ENCODE assay signal across 9 mouse cellular contexts in genomic region chr5:100911502-100912097, GRCm38 (mm10).
A peak's percentile ranks its signal among the peaks of the same experiment; 100 is the strongest.
DNase-seq lines count a peak whose midpoint lies in the region; ATAC-seq and TF ChIP-seq lines count a peak whose summit lies in the region.
"Had no signal": no experiment of that assay in that cellular context is flagged by ENCODE, and none has a peak within 500 bp of the region (broad histone marks: within the 10 kb centered on the region; RNA-seq: fewer than 3 reads in every experiment).

No protein-coding gene starts in this region.

- TF ChIP-seq CTCF in liver, adult 2 months (IDR thresholded peaks at IDR 0.05; ENCODE audit: low read depth, low read length), result peak; percentile 21; the same call in 1 of the 2 replicates
- peak; percentile 76 to 85 for TF ChIP-seq CTCF in CH12.LX (conservative IDR thresholded peaks at IDR 0.05 in 1 of 2, IDR thresholded peaks at IDR 0.05 in 1 of 2; ENCODE audit: low read depth in 2 of 2, low read length in 2 of 2)

- H3K4me2 ChIP-seq in CH12.LX (ENCODE audit: insufficient read depth, low read depth, poor library complexity, severe bottlenecking), result peak overlapping the region; percentile 81

- no peaks in the 10 kb centered on the region for H3K9me3 ChIP-seq in CH12.LX (replicated peaks; ENCODE audit: low read length)

- no peak overlapping the region for H3K4me3 ChIP-seq in liver, adult 2 months (ENCODE audit: insufficient read depth, low read depth, low read length)
- H3K4me3 ChIP-seq in CH12.LX (replicated peaks in 1 of 3; ENCODE audit: low read depth in 2 of 3, low read length in 2 of 3, poor library complexity in 1 of 3), result no peak overlapping the region

- no peak for TF ChIP-seq EP300 in CH12.LX (IDR thresholded peaks at IDR 0.05; ENCODE audit: low read length)

- H3K9ac ChIP-seq in liver, adult 2 months (ENCODE audit: low read depth, low read length), result no peak overlapping the region
- H3K9ac ChIP-seq in CH12.LX (ENCODE audit: insufficient read depth, low read depth), result no peak overlapping the region

- no peaks in the 10 kb centered on the region for H3K79me2 ChIP-seq in liver, adult 2 months (ENCODE audit: control insufficient read depth, insufficient read depth, low read length)
- no peaks in the 10 kb centered on the region for H3K79me2 ChIP-seq in CH12.LX (replicated peaks; ENCODE audit: control insufficient read depth, extremely low read depth, insufficient read depth, poor library complexity, severe bottlenecking)

- dilution Hi-C loops in CH12.LX (cut with MboI; ENCODE audit: extremely low pct_ligation_motif_present, extremely low pct_unique_long_range_greater_than_20kb, low sequenced_read_pairs), result no loop called here

- no peaks in the 10 kb centered on the region; the same call in 1 of the 2 replicates for H3K4me1 ChIP-seq in liver, adult 2 months (ENCODE audit: control insufficient read depth, insufficient read depth, low read length)
- peaks cover 0 to 10% of the 10 kb centered on the region in 2 experiments; a peak in 2 of 4 replicates for H3K4me1 ChIP-seq in CH12.LX (ENCODE audit: control insufficient read depth in 1 of 2, insufficient read depth in 2 of 2)

- no peak overlapping the region for H3K27ac ChIP-seq in liver, adult 2 months (replicated peaks; ENCODE audit: insufficient read depth, low read depth, low read length)
- H3K27ac ChIP-seq in CH12.LX (ENCODE audit: insufficient read depth, low read depth), result no peak overlapping the region
- H3K27ac ChIP-seq: macrophage had no signal

- H3K27me3 ChIP-seq in liver, adult 2 months (ENCODE audit: control insufficient read depth, insufficient read depth, low read length), result no peaks in the 10 kb centered on the region
- H3K27me3 ChIP-seq in CH12.LX (replicated peaks), result no peaks in the 10 kb centered on the region

- peak; percentile 47 for ATAC-seq in megakaryocyte progenitor cell, adult 5-6 weeks (replicated peaks; ENCODE audit: poor library complexity)
- no peak for ATAC-seq in cerebellum, adult (ENCODE audit: insufficient number of reproducible peaks, low FRiP score, low TSS enrichment)

- in situ Hi-C loops in CH12.LX (cut with MboI; ENCODE audit: low pct_ligation_motif_present, low pct_unique_long_range_greater_than_20kb, low sequenced_read_pairs), result loop anchor here (5.0 to 10.0 kb wide), 2 partner anchors 64 to 207 kb away; partner anchors contain the start of gene Gpat3

- no peak for TF ChIP-seq POLR2A in liver, adult 2 months (IDR thresholded peaks at IDR 0.05; ENCODE audit: extremely low read depth, insufficient read depth, low read length)
- TF ChIP-seq POLR2A in CH12.LX (IDR thresholded peaks at IDR 0.05; ENCODE audit: low read depth, low read length), result no peak

- no peaks in the 10 kb centered on the region for H3K36me3 ChIP-seq in liver, adult 2 months (ENCODE audit: control insufficient read depth, insufficient read depth, low read length)
- no peaks in the 10 kb centered on the region for H3K36me3 ChIP-seq in CH12.LX (replicated peaks in 1 of 2; ENCODE audit: control insufficient read depth in 1 of 2, insufficient read depth in 1 of 2, low read length in 1 of 2)

- peak; percentile 61 for TF ChIP-seq RAD21 in CH12.LX (IDR thresholded peaks at IDR 0.05; ENCODE audit: low read depth, low read length)

- 70% methylated on average over 19 of the region's 19 CpGs for whole genome bisulfite sequencing in liver, adult 2 months

- no peak for DNase-seq in liver, adult 2 months (ENCODE audit: extremely low read depth, low read depth, low spot score)
- DNase-seq in liver (no peak), CH12.LX (ENCODE audit: extremely low read depth) (peak; percentile 79)
- DNase-seq in T-cell, adult 2 months (ENCODE audit: low spot score), result peak; percentile 50
- no peak for DNase-seq in layer of hippocampus, adult 9-11 months
- DNase-seq in adrenal gland, postnatal 36 days, result no peak

TF ChIP-seq in CH12.LX, 34 proteins besides CTCF, POLR2A, EP300 and RAD21:
- TF ChIP-seq IRF4 (IDR thresholded peaks at IDR 0.05; ENCODE audit: low read depth, low read length), result peak; percentile 66; the same call in 1 of the 2 replicates
- peak; percentile 87 for TF ChIP-seq BHLHE40 (IDR thresholded peaks at IDR 0.05; ENCODE audit: low read depth, low read length)
- no peak for TF ChIP-seq HCFC1 (IDR thresholded peaks at IDR 0.05; ENCODE audit: low read depth, low read length)
- no peak for TF ChIP-seq ZNF384 (IDR thresholded peaks at IDR 0.05; ENCODE audit: low read depth, low read length)
- peak; percentile 81 for TF ChIP-seq SMC3 (IDR thresholded peaks at IDR 0.05; ENCODE audit: low read depth, low read length)
- no peak for TF ChIP-seq KAT2A (IDR thresholded peaks at IDR 0.05; ENCODE audit: insufficient replicate concordance, low read length)
- TF ChIP-seq ZC3H11A (IDR thresholded peaks at IDR 0.05; ENCODE audit: low read depth, low read length), result no peak
- TF ChIP-seq JUND (conservative IDR thresholded peaks at IDR 0.05; ENCODE audit: low read depth, low read length), result no peak
- peak; percentile 30; the same call in 1 of the 2 replicates for TF ChIP-seq NELFE (IDR thresholded peaks at IDR 0.05; ENCODE audit: low read depth, low read length)
- TF ChIP-seq MAX (IDR thresholded peaks at IDR 0.05; ENCODE audit: low read length), result 0 out of 2 replicates have a peak, but pooled peaks have one; percentile 23
TF ChIP-seq in CH12.LX: peak in this region for 5.

Comparison
In these comparisons a context has a peak if more than half of its experiments do, and no peak if none do; other contexts are left out.
1. DNase-seq: peak in CH12.LX (single experiment) and T-cell, adult 2 months (single experiment); none in liver, adult 2 months (single experiment), liver (single experiment), layer of hippocampus, adult 9-11 months (single experiment) and adrenal gland, postnatal 36 days (0 of 2).